Mouse (Mus musculus): ENCODE measurements at regions not wholly inside any gene's neighbourhood (a gene's known extent, or its start where the extent isn't known, plus 50 kb on each side); places are given as distances from the start of the nearest gene placed in this dataset.
A peak's percentile ranks its signal among the peaks of the same experiment; 100 is the strongest.

DNA sequence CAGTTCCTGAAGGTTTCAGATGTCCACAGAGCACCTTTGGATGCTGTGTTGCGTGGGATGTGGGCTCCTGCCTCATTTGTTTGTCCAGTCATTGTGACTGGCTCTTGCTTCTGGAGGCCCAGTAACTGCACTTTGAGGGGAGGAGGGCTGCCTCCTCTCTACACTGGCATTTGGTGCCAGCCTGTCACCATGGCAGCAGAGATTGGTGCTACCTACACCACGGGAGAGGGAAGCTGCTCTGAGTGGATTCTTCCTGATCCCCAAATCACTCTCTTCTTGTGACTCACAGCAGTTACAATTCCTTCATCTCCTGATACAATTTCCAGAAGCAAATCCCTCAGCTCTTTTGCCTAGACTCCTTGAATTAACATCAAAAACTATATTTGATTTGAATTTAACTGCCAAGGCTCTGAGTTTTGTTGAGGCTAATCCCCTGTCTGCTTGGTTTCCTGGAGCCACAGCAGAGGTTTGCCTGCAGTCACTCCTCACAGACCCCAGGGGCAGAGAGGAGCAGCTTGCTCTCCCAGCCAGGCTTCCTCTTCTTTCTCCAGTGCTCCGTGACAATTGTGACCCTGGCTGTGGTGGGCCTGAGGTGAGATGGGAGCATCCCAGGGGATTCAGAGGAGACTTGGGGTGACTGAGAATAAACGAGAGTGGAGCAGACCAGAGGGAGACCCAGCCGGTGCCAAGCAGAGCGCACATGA, 145.7 kb downstream of the Tpra1 start:
- no peak for ATAC-seq (replicated peaks; ENCODE audit: low FRiP score, low TSS enrichment, poor library complexity, severe bottlenecking)

DNA sequence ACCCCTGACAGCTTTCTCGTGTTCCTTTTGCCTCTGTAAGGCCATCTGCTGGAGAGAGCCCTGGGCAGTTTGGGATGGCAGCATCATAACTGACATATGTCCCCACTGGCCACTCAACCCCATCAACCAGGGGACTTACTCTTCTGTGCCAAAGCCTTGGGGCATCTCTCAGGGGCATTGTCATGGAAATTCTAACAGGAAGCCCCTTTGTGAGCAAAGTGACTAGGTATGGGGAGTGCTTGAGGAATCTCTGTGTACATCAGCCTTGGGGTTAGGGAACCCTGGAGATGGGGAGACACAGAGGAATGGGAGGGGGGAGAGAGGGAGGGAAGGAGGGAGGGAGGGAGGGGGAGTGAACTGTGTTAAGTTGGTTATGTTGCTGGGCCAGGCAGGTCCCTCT, 147.2 kb downstream of the Tpra1 start:
- ATAC-seq (replicated peaks; ENCODE audit: low FRiP score, low TSS enrichment, poor library complexity, severe bottlenecking), result no peak

DNA sequence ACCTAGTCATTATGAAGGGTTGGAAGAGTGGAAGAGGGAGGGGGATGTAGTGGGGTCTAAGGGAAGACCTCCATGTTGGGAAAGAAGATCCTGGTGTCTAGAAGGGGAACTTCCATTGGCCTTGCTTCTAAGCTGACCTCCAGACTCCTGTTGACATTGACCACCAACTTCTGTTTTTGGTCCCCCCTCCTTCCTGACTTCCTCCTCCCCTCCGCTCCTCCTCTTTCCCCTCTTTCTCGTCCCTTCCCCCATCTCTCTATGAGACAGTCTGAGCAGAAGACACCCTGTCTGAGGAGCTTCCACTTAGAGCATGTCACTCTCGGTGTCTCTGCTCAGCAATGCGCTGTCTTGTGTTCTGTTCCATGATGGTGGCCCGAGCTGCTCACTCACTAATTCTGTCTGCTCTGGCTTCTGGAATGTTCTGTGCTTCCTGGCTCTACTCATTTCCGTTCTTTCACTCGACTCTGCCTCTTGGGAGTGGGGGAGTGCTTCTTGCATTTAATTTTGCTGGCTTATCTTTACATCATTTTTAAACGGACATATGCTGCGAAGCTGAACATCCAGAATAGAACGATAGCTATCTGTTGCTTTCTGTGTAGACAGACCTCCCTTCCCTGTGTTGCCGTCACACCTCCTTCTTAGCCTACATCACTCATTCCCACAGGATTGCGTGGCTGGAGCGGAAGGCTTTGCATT, 148.7 kb downstream of the Tpra1 start:
- no peak for ATAC-seq (replicated peaks; ENCODE audit: low FRiP score, low TSS enrichment, poor library complexity, severe bottlenecking)

DNA sequence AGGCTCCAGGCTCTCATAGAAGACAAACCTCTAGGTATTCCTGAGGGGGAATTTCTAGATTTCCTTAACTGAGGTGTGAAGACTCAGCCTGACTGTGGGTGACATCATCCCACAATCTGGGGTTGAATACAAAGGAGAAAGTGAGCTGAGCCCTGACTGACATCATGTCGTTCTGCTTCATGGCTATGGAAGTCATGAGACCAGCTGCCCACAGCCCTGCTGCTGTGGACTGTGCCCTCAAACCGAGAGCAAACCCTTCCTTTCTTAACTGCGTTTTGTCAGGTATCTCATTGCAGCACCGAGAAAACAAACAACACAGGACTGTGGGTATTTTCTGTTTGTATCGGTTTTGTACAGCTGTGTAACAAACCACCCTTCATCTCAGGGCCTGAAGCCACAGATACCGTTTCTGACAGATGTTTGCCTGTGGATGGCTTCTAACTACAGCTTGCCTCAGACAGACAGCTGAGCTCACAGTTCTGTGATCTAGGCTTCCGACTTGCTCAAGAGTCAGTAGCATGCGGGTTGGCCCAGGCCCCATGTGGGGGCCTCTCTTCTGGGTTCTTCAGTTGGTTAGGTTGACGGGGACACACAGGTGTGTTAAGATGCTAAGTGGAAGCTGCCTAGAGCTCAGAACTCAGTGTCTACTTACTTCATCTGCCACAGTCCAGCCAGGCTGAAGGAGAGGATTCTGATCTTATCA, 150.9 kb downstream of the Tpra1 start:
- no peak for ATAC-seq (replicated peaks; ENCODE audit: low FRiP score, low TSS enrichment, poor library complexity, severe bottlenecking)

DNA sequence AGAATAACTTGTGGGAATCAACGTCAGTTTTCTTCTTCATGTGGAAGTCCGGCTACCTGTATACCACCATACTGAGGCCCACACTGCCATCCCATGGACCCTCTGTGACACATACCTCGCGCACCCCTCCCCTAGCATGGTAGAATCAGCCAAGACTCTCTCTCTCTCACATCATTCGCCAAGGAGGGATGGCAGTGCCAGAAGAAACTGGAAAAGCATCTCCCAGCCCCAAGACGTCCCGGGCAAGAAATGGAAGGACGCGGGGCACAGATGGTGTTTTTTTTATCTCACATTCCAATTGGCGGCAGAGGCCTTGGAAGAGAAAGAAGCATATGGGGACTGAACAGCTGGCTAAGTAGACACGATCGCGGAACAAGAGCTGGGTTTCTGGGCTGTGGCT, 152.0 kb downstream of the Tpra1 start:
- no peak for ATAC-seq (replicated peaks; ENCODE audit: low FRiP score, low TSS enrichment, poor library complexity, severe bottlenecking)

DNA sequence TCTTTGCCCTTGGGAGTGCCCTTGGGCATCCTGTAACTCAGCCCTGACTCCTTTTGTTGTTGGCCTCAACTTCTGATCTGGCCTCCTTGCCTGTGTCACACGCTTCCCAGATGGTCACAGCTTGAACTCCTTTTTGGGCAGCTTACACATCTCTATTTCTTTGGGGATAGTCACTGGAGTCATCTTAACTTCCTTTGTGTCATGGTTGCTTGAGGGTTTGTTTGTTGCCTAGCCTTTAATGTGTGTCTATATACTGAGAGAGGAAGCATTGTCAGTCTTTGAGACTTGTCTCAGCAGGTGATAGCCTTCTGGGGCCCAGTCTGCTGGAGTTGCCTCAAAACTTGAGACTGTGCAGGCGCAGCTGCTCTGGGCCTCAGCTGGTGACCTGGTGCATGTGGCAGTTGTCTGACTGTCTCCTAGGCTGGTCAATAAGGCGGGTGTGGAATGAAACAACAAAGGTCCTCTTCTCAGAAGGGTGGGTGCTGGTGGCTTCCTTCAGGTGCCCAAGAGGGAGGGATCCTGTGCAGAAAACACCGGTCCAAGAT, 157.5 kb downstream of the Tpra1 start:
- no peak for ATAC-seq (replicated peaks; ENCODE audit: low FRiP score, low TSS enrichment, poor library complexity, severe bottlenecking)

DNA sequence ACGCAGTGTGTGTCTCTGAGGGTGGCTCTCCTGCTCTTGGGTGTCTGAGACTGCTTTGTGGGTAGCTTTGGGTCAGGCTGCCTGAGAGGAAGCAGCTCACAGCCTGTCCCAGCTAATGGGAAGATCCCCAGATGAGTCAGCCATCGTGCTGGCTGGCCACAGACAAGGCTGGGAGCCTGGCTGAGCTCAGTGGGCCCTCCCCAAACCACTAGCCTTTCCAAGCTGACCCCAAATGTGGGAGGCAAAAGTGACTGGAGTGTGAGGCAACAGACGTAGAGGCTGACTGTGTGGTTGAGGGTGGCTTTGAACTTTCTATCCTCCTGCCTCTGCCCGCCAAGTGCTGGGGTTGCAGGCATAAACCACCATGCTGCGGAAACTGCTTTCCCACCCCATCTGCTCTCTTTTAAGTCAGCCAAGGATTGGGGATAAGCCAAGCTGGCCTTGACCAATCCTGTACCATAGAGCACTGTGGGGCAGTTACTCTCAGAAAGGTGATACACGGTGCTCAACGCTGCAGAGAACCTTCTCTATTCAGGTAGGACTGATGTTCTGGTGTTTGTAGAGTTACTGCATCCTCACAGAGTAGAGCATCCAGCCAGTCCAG, 163.0 kb downstream of the Tpra1 start:
- no peak for ATAC-seq (replicated peaks; ENCODE audit: low FRiP score, low TSS enrichment, poor library complexity, severe bottlenecking)

DNA sequence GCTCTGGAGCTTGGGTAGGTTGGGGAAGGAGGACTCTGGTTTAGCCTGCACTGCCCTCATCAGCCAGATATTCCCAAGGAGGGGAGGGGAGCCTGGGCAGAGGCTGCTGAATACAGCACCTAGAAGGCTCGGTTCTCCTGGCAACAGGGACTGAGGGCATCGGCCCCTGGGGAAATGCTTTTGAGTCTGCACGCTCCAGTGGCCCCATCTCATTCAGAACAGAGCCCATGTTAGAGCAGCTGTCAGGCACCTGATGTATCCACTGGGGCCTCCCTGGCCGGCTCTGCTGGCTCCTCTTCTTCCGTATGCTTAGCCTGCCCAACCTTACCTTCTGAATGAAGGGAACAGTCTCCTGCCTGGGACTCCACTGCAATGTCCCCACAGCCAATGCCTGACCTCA, 164.5 kb downstream of the Tpra1 start:
- ATAC-seq (replicated peaks; ENCODE audit: low FRiP score, low TSS enrichment, poor library complexity, severe bottlenecking), result no peak

DNA sequence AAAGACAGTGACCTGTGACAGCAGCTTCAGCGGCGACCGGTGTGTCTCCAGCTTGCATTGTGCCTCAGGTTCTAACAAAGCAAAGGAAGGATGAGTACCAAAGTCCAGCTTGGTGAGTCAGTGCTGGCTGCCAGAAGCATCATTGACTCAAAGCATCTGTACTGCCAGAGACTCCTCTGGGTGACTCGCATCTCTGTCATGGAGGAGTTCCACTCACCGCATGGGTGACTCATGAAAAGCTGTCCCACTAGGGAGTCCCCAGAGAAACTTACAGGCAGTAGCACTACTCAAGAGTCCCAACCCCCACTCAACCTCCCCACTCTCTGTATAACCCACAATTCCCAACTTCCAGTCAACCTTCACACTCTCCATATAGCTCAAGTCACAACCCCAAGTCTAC, 166.2 kb downstream of the Tpra1 start:
- ATAC-seq (replicated peaks; ENCODE audit: low FRiP score, low TSS enrichment, poor library complexity, severe bottlenecking), result no peak

DNA sequence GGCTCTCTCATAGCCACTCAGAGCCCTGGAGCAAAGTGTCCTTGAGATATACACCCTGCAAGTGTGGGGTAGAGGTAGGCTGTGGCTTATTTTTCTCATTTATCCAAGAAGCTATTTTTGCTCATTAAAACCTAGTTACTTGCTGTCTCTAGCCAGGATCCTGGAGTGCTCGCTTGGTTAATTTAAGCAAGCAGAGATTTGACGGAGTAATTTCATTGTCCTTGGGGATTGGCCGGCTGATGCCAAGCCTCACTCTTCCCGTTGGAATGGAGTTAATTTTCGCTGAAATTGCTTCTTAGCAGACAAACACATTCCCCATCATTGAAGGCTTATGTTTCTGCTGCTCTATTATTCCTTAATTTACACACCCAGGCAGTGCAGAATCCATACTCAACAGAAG, 167.1 kb downstream of the Tpra1 start:
- ATAC-seq (replicated peaks; ENCODE audit: low FRiP score, low TSS enrichment, poor library complexity, severe bottlenecking), result no peak

DNA sequence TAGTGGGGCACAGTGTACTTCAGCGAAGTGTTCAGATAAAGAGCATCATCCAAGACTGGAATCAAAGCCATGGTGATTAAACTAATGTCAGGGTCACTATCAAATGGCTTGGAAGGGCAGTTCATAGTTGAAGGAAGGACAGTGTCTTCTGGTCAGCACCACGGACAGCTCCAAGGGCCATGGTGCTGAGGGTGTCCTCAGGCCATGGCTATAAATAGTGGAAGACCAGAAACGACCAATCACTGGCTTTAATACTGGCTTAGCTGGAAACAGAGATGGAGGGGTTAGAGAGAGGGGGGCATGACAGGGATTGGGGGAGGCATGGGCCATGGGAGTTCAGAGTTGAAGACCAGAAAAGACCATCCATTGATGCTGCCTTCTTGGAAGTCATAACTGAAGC, 168.0 kb downstream of the Tpra1 start:
- ATAC-seq (replicated peaks; ENCODE audit: low FRiP score, low TSS enrichment, poor library complexity, severe bottlenecking), result 0 out of 2 replicates have a peak, but pooled peaks have one; percentile 39

DNA sequence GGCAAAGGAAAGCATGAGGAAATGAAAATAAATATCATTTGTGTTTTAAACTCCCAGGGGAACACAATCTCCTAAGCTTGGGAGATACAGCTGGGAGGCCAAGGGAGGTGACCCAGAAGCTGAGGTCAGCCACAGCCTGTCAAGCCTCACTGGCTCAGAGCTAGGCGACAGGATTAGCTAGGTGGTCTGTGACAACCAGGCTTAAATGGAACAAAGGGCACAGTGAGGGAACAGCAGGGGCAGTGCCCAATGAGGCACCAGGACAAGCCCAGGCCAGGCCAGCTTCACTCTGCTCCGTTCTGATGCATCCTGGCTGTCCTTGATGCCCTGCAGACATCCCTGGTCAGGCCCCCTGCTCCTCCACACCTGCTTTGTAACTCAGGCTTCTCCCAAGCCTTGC, 169.7 kb downstream of the Tpra1 start:
- no peak for ATAC-seq (replicated peaks; ENCODE audit: low FRiP score, low TSS enrichment, poor library complexity, severe bottlenecking)

DNA sequence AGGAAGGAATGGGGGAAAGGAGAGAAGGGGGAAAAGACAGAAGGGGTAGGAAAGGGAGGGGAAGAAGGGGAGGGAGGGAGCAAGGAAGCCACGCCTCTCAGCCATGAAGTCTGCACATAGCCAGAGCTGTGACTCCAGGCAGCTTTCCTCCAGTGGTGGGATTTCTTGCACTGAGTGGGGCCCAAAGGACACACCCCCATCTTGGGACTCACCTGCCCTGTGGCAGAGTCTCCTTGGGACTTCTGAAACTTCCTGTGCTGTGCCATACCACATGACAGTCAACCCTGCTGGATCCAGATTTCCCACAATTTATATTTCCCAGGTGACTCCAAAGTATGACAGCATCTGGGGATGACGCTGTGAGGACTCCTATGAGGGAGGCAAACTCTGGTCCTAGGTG, 170.5 kb downstream of the Tpra1 start:
- ATAC-seq (replicated peaks; ENCODE audit: low FRiP score, low TSS enrichment, poor library complexity, severe bottlenecking), result no peak

DNA sequence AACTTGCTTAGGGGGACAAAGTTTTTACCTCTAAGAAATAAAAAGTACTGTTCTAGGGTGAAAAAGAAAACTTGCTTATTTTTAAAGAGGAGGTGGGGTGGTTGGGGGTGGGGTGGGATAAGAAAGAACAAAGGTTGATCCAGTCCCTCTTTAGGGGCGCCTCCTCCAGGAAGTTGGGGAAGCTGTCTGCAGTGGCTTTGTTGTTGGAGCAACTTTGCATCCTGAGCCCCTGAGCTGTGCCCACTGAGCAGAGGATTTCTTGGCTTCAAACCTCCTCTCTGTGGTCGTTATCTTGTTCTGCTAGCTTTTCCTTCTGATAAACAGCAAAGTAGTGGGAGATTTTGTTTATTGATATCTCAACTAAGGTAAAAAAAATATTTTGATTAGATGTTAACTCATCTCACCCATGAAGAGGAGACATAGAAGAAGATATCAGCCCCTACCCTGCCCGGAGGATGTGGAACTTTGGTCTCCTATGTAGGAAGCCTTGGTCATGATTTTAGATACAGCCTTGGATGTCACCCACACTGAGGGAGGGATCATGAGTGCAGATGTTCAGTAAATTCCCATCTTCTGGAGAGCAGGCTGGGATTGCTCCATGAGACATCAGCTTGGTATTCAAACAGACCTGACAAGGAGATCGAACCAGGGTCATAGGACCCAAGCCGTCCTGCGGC, 179.7 kb downstream of the Tpra1 start:
- ATAC-seq (replicated peaks; ENCODE audit: low FRiP score, low TSS enrichment, poor library complexity, severe bottlenecking), result no peak

DNA sequence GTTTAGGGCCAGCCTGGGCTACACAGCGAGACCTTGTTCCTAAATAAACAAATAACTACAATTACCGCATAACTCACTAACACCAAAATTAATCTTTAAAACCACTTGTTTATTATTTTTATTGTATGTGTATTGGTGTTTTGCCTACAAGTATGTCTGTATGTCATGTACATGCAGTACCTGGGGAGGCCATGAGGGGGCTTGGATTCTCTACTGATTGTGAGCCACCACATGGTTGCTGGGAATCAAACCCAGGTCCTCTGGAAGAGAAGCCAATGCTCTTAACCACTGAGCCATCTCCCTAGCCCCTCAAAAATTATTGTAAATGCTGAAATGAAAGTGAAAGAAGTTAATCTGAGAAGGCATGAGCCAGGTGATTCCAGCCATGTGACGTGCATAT, 182.4 kb downstream of the Tpra1 start:
- ATAC-seq (replicated peaks; ENCODE audit: low FRiP score, low TSS enrichment, poor library complexity, severe bottlenecking), result no peak

DNA sequence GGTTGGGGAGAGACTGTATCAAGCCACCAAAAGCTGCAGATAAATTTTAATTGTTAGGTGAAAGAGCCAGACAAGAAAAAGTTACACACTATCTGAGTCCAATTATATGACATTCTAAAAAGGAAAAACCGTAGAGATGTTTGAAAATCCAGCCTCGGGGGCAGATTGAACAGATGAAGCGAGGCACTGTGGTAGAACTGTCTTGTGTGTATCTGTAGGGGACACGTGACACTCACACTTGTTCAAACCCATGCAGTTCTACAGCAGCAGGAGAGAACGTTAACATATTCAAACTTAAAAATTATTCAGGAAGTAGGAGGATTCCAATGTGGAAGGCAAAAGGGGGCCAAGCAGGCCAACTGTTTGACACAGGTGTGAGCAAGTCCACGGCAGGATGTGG, 183.1 kb downstream of the Tpra1 start:
- no peak for ATAC-seq (replicated peaks; ENCODE audit: low FRiP score, low TSS enrichment, poor library complexity, severe bottlenecking)

DNA sequence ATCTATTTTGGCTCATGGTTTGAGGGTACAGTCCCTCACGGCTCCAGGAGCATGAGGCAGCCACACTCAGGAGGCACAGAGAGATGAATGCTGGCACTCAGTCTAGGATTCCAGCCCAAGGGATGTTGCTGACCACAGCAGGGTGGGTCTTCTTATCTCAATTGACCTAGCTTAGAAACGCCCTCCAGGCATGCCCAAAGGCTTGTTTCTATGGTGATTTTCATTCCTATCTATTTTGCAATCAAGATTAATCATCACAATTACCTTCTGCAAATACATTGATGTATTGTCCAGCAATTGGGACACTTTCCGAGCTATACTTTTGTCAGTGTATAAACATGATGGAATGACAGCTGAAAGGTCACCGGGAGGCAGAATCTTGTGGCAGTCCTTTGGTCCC, 185.6 kb downstream of the Tpra1 start:
- no peak for ATAC-seq (replicated peaks; ENCODE audit: low FRiP score, low TSS enrichment, poor library complexity, severe bottlenecking)

DNA sequence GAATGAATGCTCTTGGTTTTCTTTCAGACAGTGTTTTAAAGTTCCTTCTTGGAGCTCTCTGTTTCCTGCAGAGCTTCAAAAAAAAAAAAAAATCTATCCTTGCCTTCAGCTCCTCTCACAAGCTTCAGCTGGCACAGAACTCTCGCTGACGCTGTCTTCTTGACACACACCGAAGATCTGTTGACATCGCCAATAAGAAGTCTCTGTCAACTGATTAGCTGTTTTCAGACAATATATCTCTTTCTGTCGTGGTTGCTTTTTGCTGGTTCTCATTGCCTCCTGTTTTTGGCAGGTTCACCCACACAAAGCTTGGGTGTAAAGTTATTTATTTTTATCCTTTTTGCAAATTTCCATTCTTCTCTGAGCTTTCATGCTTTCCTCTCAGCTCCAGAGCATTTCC, 188.0 kb downstream of the Tpra1 start:
- ATAC-seq (replicated peaks; ENCODE audit: low FRiP score, low TSS enrichment, poor library complexity, severe bottlenecking), result no peak

DNA sequence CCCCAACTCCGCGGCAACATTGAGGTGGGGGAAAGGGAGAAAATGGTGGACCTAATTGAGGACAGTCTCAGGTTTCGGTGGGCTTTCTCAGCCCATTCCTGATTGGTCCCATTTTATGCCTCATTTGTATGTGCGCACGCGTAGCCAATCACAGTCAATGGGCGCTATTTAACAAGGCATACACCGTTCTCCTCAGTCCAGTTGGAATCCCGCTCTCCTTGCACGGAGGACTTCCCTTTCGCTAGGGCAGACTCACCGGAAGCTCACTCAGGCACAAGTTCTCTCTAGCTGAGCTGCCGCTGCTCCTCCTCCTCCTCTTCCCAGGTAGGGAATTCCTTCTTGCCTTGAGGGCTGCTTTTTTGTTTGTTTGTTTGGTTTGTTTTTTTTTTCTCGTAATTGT, 193.9 kb downstream of the Tpra1 start:
- ATAC-seq (replicated peaks; ENCODE audit: low FRiP score, low TSS enrichment, poor library complexity, severe bottlenecking), result no peak

DNA sequence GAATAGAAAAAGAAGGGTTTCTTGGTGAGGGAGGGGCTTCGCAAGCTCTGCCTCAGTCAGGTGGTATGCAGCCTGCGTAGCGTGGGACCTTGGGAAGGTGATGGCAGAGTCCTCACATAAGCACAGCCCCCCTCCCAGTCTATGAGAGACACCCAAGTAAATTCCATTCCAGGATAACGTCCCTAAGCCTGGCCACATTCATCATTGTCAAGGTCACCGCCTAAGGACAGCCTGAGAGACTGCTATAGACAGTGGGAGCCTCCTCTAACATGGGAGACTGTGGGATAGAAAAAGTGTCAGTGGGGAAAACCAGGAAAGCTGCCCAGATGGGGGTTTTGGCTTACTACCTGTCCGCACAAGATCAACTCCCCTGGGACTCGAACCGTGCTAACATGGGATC, 195.5 kb downstream of the Tpra1 start:
- no peak for ATAC-seq (replicated peaks; ENCODE audit: low FRiP score, low TSS enrichment, poor library complexity, severe bottlenecking)
